Mouse (Mus musculus) neural tube, embryonic 14.5 days (tissue): ENCODE measurements around the gene Olfr802. TPM values are rescaled to one million over a fixed set of nuclear protein-coding genes. Genes with fewer than 3 reads are reported as not detected.

Source experiments
- microRNA-seq: library from miRNA; unstranded; fragments of <30 nt; microRNA quantifications from one replicate; pipeline ENCODE4, GENCODE M21; 2016
- polyA plus RNA-seq: library from polyadenylated mRNA; unstranded; fragments of >200 nt; fragmentation: Nextera tagmentation; extraction: Ambion mirVana; gene quantifications from 2 replicates; pipeline ENCODE4 v1.2.1, GENCODE M21; 2014

Gene Olfr802
- polyA plus RNA-seq, 1 experiment from 2014 or later = 0.07 TPM

Small RNA genes lying within 50 kb of the gene (microRNA-seq; reads per million reads assigned to microRNA genes)
- gene Gm24485 = not detected

Other genes with a start within 250 kb of the Olfr802 start
- gene Olfr787, start 226.3 kb downstream of the Olfr802 start, polyA plus RNA-seq = 0.12 TPM in 1 of 2 replicates, not detected in the other
- gene Olfr788, start 217.2 kb downstream of the Olfr802 start, polyA plus RNA-seq = 0.07 TPM in 1 of 2 replicates, not detected in the other
- gene Olfr789, start 203.4 kb downstream of the Olfr802 start, polyA plus RNA-seq = not detected in 2 replicates
- not detected in 2 replicates for gene Olfr790, start 189.7 kb downstream of the Olfr802 start, polyA plus RNA-seq
- not detected in 2 replicates for gene Olfr791, start 166.4 kb downstream of the Olfr802 start, polyA plus RNA-seq
- gene Olfr792, start 149.0 kb downstream of the Olfr802 start, polyA plus RNA-seq = not detected in 2 replicates
- gene Olfr794, start 120.5 kb downstream of the Olfr802 start, polyA plus RNA-seq = not detected in 2 replicates
- not detected in 2 replicates for gene Olfr796, start 75.6 kb downstream of the Olfr802 start, polyA plus RNA-seq
- gene Olfr798, start 60.2 kb downstream of the Olfr802 start, polyA plus RNA-seq = not detected in 2 replicates
- gene Olfr799, start 50.7 kb downstream of the Olfr802 start, polyA plus RNA-seq = not detected in 2 replicates
- not detected in 2 replicates for gene Olfr800, start 30.5 kb downstream of the Olfr802 start, polyA plus RNA-seq
- gene Olfr801, start 14.3 kb downstream of the Olfr802 start, polyA plus RNA-seq = not detected in 2 replicates
- not detected in 2 replicates for gene Olfr803, start 6.1 kb upstream of the Olfr802 start, polyA plus RNA-seq
- gene Olfr804, start 15.0 kb upstream of the Olfr802 start, polyA plus RNA-seq = not detected in 2 replicates
- gene Olfr805, start 41.2 kb upstream of the Olfr802 start, polyA plus RNA-seq = not detected in 2 replicates
- gene Olfr806, start 53.8 kb upstream of the Olfr802 start, polyA plus RNA-seq = not detected in 2 replicates
- not detected in 2 replicates for gene Olfr807, start 69.6 kb upstream of the Olfr802 start, polyA plus RNA-seq
- gene Olfr808, start 77.3 kb upstream of the Olfr802 start, polyA plus RNA-seq = not detected in 2 replicates
- gene Olfr809, start 86.5 kb upstream of the Olfr802 start, polyA plus RNA-seq = not detected in 2 replicates
- gene Olfr810, start 106.7 kb upstream of the Olfr802 start, polyA plus RNA-seq = not detected in 2 replicates
- gene Olfr811, start 116.2 kb upstream of the Olfr802 start, polyA plus RNA-seq = not detected in 2 replicates
- gene Olfr812, start 157.9 kb upstream of the Olfr802 start, polyA plus RNA-seq = not detected in 2 replicates
- not detected in 2 replicates for gene Olfr813, start 167.2 kb upstream of the Olfr802 start, polyA plus RNA-seq
- gene Olfr814, start 191.7 kb upstream of the Olfr802 start, polyA plus RNA-seq = not detected in 2 replicates
- gene Olfr815, start 217.7 kb upstream of the Olfr802 start, polyA plus RNA-seq = not detected in 2 replicates
- not detected in 2 replicates for gene Olfr816, start 227.4 kb upstream of the Olfr802 start, polyA plus RNA-seq